Mouse (Mus musculus) embryonic fibroblast, embryonic 13.5 days (primary cell): ENCODE results near the gene Bcl7a.
A peak's percentile ranks its signal among the peaks of the same experiment; 100 is the strongest.

ENCODE experiments used
- CTCF ChIP-seq: IDR thresholded peaks from 2 replicates; pipeline ENCODE4 v1.5.1; 2011; ENCODE audit warnings: mild to moderate bottlenecking, control low read depth, low read length, moderate library complexity, borderline replicate concordance; ENCODE audit not compliant: insufficient read depth
- POLR2A ChIP-seq: IDR thresholded peaks from 2 replicates; pipeline ENCODE4 v1.6.1; 2011; ENCODE audit warnings: low read depth, mild to moderate bottlenecking, control low read depth, low read length, moderate library complexity

DNA sequence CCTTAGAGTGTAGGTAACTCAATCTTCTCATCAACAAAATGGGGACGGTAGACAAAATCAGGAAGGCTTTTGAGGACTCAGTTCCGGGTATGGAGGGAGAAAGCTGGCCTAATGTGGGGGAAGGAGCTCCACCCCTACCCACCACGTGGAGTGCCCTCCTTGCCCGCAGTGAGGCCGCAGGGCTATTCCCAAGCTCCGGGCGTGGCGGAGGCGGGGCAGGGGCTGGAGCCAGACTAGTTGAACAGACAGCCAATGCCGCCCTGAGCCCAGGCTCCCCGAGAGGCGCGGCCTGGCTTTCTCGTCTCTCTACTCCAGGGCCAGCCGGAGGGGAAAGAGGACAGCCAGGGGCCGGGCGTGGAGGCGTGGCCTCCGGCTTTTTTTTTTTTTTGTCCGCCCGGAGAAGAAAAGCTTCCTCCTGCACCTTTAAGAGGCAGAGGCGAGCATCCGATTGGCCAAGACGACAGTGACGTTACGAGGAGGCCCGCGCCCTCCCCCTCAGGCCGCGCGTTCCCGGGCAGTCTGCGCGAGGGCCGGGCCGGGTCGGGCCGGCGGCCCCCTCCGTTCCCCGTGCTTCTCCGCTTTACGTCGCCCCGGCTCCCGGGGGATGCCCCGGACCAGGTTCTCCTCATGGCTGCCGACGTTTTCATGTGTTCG is 50.8 kb downstream of the Bcl7a start, which contains the start of gene Mlxip:
- TF ChIP-seq POLR2A (peak; percentile 83), CTCF (no peak)
